Mouse (Mus musculus) hindbrain, embryonic 13.5 days (tissue): Measurements from ENCODE around the gene Stx1a. TPM values are rescaled to one million over a fixed set of nuclear protein-coding genes. Genes with fewer than 3 reads are reported as not detected.

Experiments used
- ATAC-seq: fragments of 200-750 bp; cut with Nextera tagmentation; 2 replicates; pipeline ENCODE4 v1.8.0; 2017; ENCODE audit warnings: moderate TSS enrichment; ENCODE audit not compliant: low FRiP score
- H3K27ac ChIP-seq: fragments of 300-500 bp; sonication (generic); 2 replicates; pipeline ENCODE4 v1.5.1; 2015; ENCODE audit warnings: inconsistent platforms, mild to moderate bottlenecking, moderate library complexity
- H3K27me3 ChIP-seq: fragments of 300-500 bp; sonication (generic); 2 replicates; pipeline ENCODE4 v1.6.1; 2015; ENCODE audit warnings: mild to moderate bottlenecking, inconsistent platforms
- H3K36me3 ChIP-seq: fragments of 300-500 bp; sonication (generic); 2 replicates; pipeline ENCODE4 v1.6.1; 2015; ENCODE audit warnings: mild to moderate bottlenecking, inconsistent platforms
- H3K4me1 ChIP-seq: fragments of 300-500 bp; sonication (generic); replicated peaks from 2 replicates; pipeline ENCODE4 v1.6.1; 2015; ENCODE audit warnings: inconsistent platforms
- H3K4me2 ChIP-seq: fragments of 300-500 bp; sonication (generic); 2 replicates; pipeline ENCODE4 v1.6.1; 2015; ENCODE audit warnings: inconsistent platforms, mild to moderate bottlenecking, moderate library complexity
- H3K4me3 ChIP-seq: fragments of 300-500 bp; sonication (generic); 2 replicates; pipeline ENCODE4 v1.5.1; 2015; ENCODE audit warnings: mild to moderate bottlenecking, inconsistent platforms
- H3K9ac ChIP-seq: fragments of 300-500 bp; sonication (generic); 2 replicates; pipeline ENCODE4 v1.6.1; 2015; ENCODE audit warnings: mild to moderate bottlenecking, inconsistent platforms
- H3K9me3 ChIP-seq: fragments of 300-500 bp; sonication (generic); 2 replicates; pipeline ENCODE4 v1.6.1; 2016; ENCODE audit warnings: inconsistent platforms
- WGBS: fragments of 180-500 bp; shearing (Covaris S2); methylation state at CpG from one replicate; pipeline ENCODE4 v1.1.7; 2015; 5-methylcytosine and 5-hydroxymethylcytosine counted together
- polyA plus RNA-seq: library from polyadenylated mRNA; unstranded; fragments of >200 nt; fragmentation: Nextera tagmentation; extraction: Ambion mirVana; gene quantifications from 2 replicates; pipeline ENCODE4 v1.2.1, GENCODE M21; 2015

The Stx1a gene
- polyA plus RNA-seq, 1 experiment from 2014 or later: 78.9 TPM

GRCm38 (mm10) chr5:135029007-135029854 is 5.9 kb downstream of the Stx1a start:
- 0 out of 2 replicates have a peak, but pooled peaks cover 2% of the 10 kb centered on the region for H3K27me3 ChIP-seq
- peak overlapping the region; percentile 10; the same call in 1 of the 2 replicates for H3K4me2 ChIP-seq
- 55% methylated on average over 18 of the region's 18 CpGs for WGBS
- H3K9ac ChIP-seq: no peak overlapping the region
- no peaks in the 10 kb centered on the region; the same call in 1 of the 2 replicates for H3K36me3 ChIP-seq
- H3K4me3 ChIP-seq: no peak overlapping the region
- no peaks in the 10 kb centered on the region; the same call in 1 of the 2 replicates for H3K9me3 ChIP-seq
- H3K27ac ChIP-seq: no peak overlapping the region; the same call in 1 of the 2 replicates
- ATAC-seq: no peak
- peaks cover 28% of the 10 kb centered on the region for H3K4me1 ChIP-seq

GRCm38 (mm10) chr5:135032581-135032980 is 9.3 kb downstream of the Stx1a start:
- Histone ChIP-seq H3K9me3 (no peaks in the 10 kb centered on the region; the same call in 1 of the 2 replicates), H3K27me3 (no peaks in the 10 kb centered on the region), H3K27ac (no peak overlapping the region), H3K4me2 (no peak overlapping the region), H3K9ac (no peak overlapping the region), H3K4me1 (peaks cover 10% of the 10 kb centered on the region), H3K4me3 (no peak overlapping the region), H3K36me3 (peaks cover 7% of the 10 kb centered on the region)
- no peak for ATAC-seq
- 95% methylated on average over 5 of the region's 5 CpGs for WGBS

GRCm38 (mm10) chr5:135034593-135034992 is 11.3 kb downstream of the Stx1a start:
- Histone ChIP-seq H3K36me3 (peaks cover 16% of the 10 kb centered on the region), H3K4me2 (no peak overlapping the region), H3K4me3 (no peak overlapping the region), H3K27ac (no peak overlapping the region), H3K27me3 (no peaks in the 10 kb centered on the region), H3K4me1 (no peaks in the 10 kb centered on the region), H3K9ac (no peak overlapping the region), H3K9me3 (no peaks in the 10 kb centered on the region; the same call in 1 of the 2 replicates)
- WGBS: 100% methylated on average over 2 of the region's 2 CpGs
- ATAC-seq: no peak

GRCm38 (mm10) chr5:135035608-135036359 is 12.5 kb downstream of the Stx1a start:
- Histone ChIP-seq H3K27ac (no peak overlapping the region), H3K4me3 (no peak overlapping the region), H3K27me3 (no peaks in the 10 kb centered on the region), H3K9ac (no peak overlapping the region), H3K36me3 (peaks cover 20% of the 10 kb centered on the region), H3K9me3 (no peaks in the 10 kb centered on the region; the same call in 1 of the 2 replicates), H3K4me2 (no peak overlapping the region), H3K4me1 (0 out of 2 replicates have a peak, but pooled peaks cover 7% of the 10 kb centered on the region)
- ATAC-seq: no peak
- 67% methylated on average over 18 of the region's 18 CpGs for WGBS

GRCm38 (mm10) chr5:135037946-135038345 is 14.7 kb downstream of the Stx1a start:
- no peak for ATAC-seq
- WGBS: 85% methylated on average over 3 of the region's 3 CpGs

GRCm38 (mm10) chr5:135039541-135039940 is 16.3 kb downstream of the Stx1a start:
- Histone ChIP-seq H3K4me1 (0 out of 2 replicates have a peak, but pooled peaks cover 7% of the 10 kb centered on the region), H3K27ac (no peak overlapping the region), H3K9ac (no peak overlapping the region), H3K9me3 (no peaks in the 10 kb centered on the region), H3K27me3 (no peaks in the 10 kb centered on the region), H3K36me3 (peaks cover 29% of the 10 kb centered on the region), H3K4me3 (no peak overlapping the region), H3K4me2 (no peak overlapping the region)
- 81% methylated on average over 9 of the region's 9 CpGs for WGBS
- no peak for ATAC-seq

More at GRCm38 (mm10) chr5:135037946-135038345, 14.7 kb downstream of the Stx1a start:
- H3K9me3 ChIP-seq: no peaks in the 10 kb centered on the region; the same call in 1 of the 2 replicates
- H3K4me1 ChIP-seq: 0 out of 2 replicates have a peak, but pooled peaks cover 7% of the 10 kb centered on the region
- H3K36me3 ChIP-seq: peaks cover 24% of the 10 kb centered on the region
- H3K27me3 ChIP-seq: no peaks in the 10 kb centered on the region
- H3K27ac ChIP-seq: no peak overlapping the region
- no peak overlapping the region for H3K4me2 ChIP-seq
- H3K9ac ChIP-seq: no peak overlapping the region
- no peak overlapping the region for H3K4me3 ChIP-seq

- no peak overlapping the region for H3K27ac ChIP-seq
- no peaks in the 10 kb centered on the region for H3K27me3 ChIP-seq
- peaks cover 34% of the 10 kb centered on the region for H3K36me3 ChIP-seq
- peak overlapping the region; percentile 24; the same call in 1 of the 2 replicates for H3K9ac ChIP-seq
- H3K4me2 ChIP-seq: no peak overlapping the region
- WGBS: 45% methylated on average over 6 of the region's 6 CpGs
- ATAC-seq: no peak
- H3K4me1 ChIP-seq: 0 out of 2 replicates have a peak, but pooled peaks cover 7% of the 10 kb centered on the region
- no peak overlapping the region for H3K4me3 ChIP-seq
- no peaks in the 10 kb centered on the region for H3K9me3 ChIP-seq
Observed at GRCm38 (mm10) chr5:135040059-135040458, 16.8 kb downstream of the Stx1a start.

GRCm38 (mm10) chr5:135040777-135041176 is 17.5 kb downstream of the Stx1a start:
- H3K4me2 ChIP-seq: no peak overlapping the region
- no peak for ATAC-seq
- H3K4me3 ChIP-seq: no peak overlapping the region
- H3K4me1 ChIP-seq: 0 out of 2 replicates have a peak, but pooled peaks cover 7% of the 10 kb centered on the region
- no peak overlapping the region for H3K9ac ChIP-seq
- no peaks in the 10 kb centered on the region for H3K9me3 ChIP-seq
- no peak overlapping the region for H3K27ac ChIP-seq
- no peaks in the 10 kb centered on the region for H3K27me3 ChIP-seq
- 83% methylated on average over 11 of the region's 11 CpGs for WGBS
- H3K36me3 ChIP-seq: peaks cover 41% of the 10 kb centered on the region

GRCm38 (mm10) chr5:135042105-135042788 is 19.0 kb downstream of the Stx1a start:
- ATAC-seq: no peak
- no peaks in the 10 kb centered on the region for H3K27me3 ChIP-seq
- H3K4me2 ChIP-seq: no peak overlapping the region
- no peak overlapping the region for H3K27ac ChIP-seq
- peaks cover 39% of the 10 kb centered on the region for H3K36me3 ChIP-seq
- no peak overlapping the region for H3K9ac ChIP-seq
- H3K9me3 ChIP-seq: no peaks in the 10 kb centered on the region
- 0 out of 2 replicates have a peak, but pooled peaks cover 7% of the 10 kb centered on the region for H3K4me1 ChIP-seq
- WGBS: 29% methylated on average over 21 of the region's 21 CpGs
- no peak overlapping the region for H3K4me3 ChIP-seq

- no peak for ATAC-seq
- Histone ChIP-seq H3K4me3 (no peak overlapping the region), H3K9ac (no peak overlapping the region), H3K27me3 (no peaks in the 10 kb centered on the region), H3K4me2 (no peak overlapping the region), H3K9me3 (no peaks in the 10 kb centered on the region), H3K36me3 (peaks cover 41% of the 10 kb centered on the region), H3K4me1 (0 out of 2 replicates have a peak, but pooled peaks cover 7% of the 10 kb centered on the region), H3K27ac (no peak overlapping the region)
- WGBS: 94% methylated on average over 3 of the region's 3 CpGs
Observed at GRCm38 (mm10) chr5:135044575-135044974, 21.3 kb downstream of the Stx1a start.

GRCm38 (mm10) chr5:135048539-135048938 is 25.3 kb downstream of the Stx1a start:
- WGBS: 96% methylated on average over 5 of the region's 5 CpGs
- no peaks in the 10 kb centered on the region for H3K9me3 ChIP-seq
- no peak overlapping the region for H3K9ac ChIP-seq
- no peak overlapping the region for H3K4me3 ChIP-seq
- no peaks in the 10 kb centered on the region for H3K4me1 ChIP-seq
- peaks cover 66% of the 10 kb centered on the region for H3K36me3 ChIP-seq
- no peak overlapping the region for H3K27ac ChIP-seq
- ATAC-seq: no peak
- H3K27me3 ChIP-seq: no peaks in the 10 kb centered on the region
- no peak overlapping the region for H3K4me2 ChIP-seq
